Mouse (Mus musculus) hindlimb bud, embryonic 11.5 days (tissue): ENCODE data around the gene Pvalb.
A peak's percentile ranks its signal among the peaks of the same experiment; 100 is the strongest.

ENCODE experiments used
- DNase-seq: peaks from one replicate; pipeline ENCODE4 v3.0.0-alpha.2; 2012; ENCODE audit warnings: low read depth, low spot score; ENCODE audit errors: extremely low spot score

Pvalb gene

GRCm38 (mm10) chr15:78165292-78165691 lies 40.9 kb downstream of the Pvalb start:
- no peak for DNase-seq

DNA sequence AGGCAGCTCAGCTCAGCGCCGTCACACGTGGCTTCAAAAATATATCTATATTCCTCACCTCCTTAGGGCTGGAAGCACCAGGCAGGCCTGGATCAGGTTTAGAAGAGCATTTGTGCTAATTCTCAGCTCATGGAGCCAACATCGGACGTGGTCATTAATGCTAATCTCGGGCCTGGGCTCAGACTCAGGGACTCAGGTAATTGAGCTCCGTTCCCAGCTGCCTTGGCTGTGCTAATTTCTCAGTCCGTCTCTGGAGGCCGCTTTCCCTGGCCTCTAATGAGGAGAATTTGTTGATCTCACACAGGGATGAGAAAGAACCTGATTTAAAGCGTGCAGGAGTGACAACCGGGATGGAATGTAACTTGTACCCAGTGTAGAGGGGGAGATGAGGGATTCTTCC lies 41.7 kb downstream of the Pvalb start:
- no peak for DNase-seq

- DNase-seq = no peak
Observed at GRCm38 (mm10) chr15:78161946-78162345, 44.3 kb downstream of the Pvalb start.

GRCm38 (mm10) chr15:78158335-78158734 lies 47.9 kb downstream of the Pvalb start:
- DNase-seq = no peak

DNA sequence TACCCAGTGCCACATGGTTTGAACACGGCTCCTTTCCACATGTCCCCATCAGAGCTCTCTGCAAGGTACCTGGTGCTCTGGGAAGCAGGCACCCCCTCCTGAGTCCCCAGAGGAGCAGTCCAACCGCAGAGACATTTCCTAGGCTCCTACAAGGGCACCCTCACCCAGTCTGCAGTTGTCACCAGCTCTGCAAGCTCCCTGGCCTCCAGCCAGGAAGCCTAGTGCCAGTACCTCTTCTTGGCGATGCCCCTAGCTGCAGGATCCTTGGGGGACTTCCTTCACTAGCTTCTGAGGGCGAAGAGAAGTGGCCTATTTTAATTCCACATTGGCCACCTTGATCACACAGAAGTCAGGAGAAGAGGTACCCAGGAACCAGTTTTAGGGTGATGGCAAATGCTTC lies 48.4 kb downstream of the Pvalb start:
- no peak for DNase-seq

DNA sequence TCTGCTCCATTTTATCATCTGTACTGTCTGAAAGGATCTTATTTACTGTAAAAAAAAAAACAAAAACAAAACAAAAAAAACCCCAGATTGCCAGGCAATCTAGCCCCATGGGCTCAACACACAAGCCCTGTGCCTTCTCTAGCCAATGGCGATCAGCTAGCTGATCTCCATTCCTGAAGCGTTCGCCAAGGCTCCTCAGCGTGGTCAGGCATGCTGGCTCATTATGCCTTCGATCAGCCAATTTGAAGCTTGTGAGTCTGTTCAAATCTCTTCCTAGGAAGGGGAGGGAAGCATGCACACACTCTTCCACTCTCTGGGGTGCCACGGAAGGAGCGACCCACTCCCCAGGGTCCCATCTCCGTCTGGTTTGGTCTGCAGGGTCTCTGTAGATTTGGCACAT lies 48.9 kb downstream of the Pvalb start:
- no peak for DNase-seq

DNA sequence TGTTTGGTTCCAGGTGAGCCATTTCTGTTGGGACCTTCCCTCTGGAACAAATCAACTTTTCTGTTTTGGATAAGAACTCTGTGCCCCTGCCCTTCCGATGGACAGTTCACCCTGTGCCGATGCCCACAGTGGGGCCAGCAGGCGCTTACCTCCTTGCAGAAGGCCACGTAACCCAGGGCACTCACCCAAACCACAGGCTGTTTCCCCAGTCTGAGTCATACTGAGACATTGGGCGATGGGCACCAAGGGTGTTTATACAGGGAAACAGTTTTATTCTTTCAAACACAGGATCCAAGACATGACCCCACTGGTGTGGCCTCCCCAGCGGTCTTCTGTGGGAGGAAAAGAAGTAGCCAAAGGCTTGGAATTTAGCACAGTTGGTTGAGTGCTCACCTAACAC lies 50.8 kb downstream of the Pvalb start:
- DNase-seq = no peak

GRCm38 (mm10) chr15:78153045-78153775 lies 53.0 kb downstream of the Pvalb start:
- peak; percentile 2 for DNase-seq

- DNase-seq = no peak
Observed at GRCm38 (mm10) chr15:78148565-78148964, 57.6 kb downstream of the Pvalb start.
